Mouse (Mus musculus): ENCODE measurements at regions not wholly inside any gene's neighbourhood (a gene's known extent, or its start where the extent isn't known, plus 50 kb on each side); places are given as distances from the start of the nearest gene placed in this dataset.

- Histone ChIP-seq H3K27ac (ENCODE audit: low read length) (no peak overlapping the region), H3K27me3 (ENCODE audit: insufficient read depth, low read length) (no peaks in the 10 kb centered on the region), H3K9me3 (ENCODE audit: low read length) (no peaks in the 10 kb centered on the region), H3K36me3 (ENCODE audit: insufficient read depth, low read length) (no peaks in the 10 kb centered on the region), H3K4me2 (replicated peaks; ENCODE audit: low read depth, low read length) (no peak overlapping the region), H3K4me1 (ENCODE audit: insufficient read depth, low read length) (peaks cover 5% of the 10 kb centered on the region; the same call in 1 of the 2 replicates), H3K4me3 (ENCODE audit: low read length) (no peak overlapping the region), H3K9ac (replicated peaks; ENCODE audit: low read length) (no peak overlapping the region)
- WGBS: 45% methylated on average over 8 of the region's 8 CpGs
- no peak for ATAC-seq (ENCODE audit: low FRiP score, low TSS enrichment)
Observed at GRCm38 (mm10) chr10:91686082-91686618, 505.0 kb upstream of the Tmpo start.

DNA sequence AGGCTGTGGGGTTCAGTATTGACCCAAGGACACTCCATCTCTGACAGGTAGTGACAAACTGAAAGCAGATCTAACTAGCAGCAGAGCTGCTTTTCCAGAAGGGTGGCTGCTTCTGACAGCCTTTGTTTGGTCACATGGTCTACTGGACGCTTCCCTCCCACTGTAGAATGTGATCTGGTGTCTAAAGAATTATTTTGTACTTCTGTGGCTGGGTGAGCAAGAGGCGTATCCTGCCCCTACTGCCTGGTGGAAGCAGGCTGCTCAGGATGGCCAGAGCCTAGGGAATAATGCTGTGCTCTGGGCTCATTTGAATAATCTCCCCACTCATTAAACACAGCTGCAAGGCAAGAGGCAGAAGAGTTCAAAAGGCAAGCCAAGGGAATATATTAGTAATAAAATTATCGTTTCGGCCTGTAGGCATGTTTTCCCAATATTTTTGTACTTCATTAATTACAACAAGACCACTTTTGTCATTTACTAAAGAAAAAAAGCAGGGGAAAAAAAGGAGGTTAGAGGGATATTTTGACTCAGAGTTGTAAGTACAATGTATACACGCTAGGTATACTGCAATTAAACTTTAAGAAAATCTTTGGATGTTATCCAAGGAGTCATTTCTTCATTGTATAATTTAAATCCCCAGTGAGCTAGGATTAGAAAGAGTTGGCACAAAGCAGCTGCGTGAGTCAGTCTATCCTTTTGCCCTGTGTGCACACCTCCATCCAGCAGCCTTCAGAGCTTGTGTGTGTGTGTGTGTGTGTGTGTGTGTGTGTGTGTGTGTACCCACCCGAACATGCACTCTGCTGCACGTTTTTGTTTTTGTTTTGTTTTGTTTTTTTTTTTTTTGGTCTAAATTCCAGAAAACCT lies 504.3 kb upstream of the Tmpo start:
- ATAC-seq (ENCODE audit: low FRiP score, low TSS enrichment): peak; percentile 54; the same call in 1 of the 2 replicates
- Histone ChIP-seq H3K4me2 (replicated peaks; ENCODE audit: low read depth, low read length) (no peak overlapping the region), H3K9ac (replicated peaks; ENCODE audit: low read length) (no peak overlapping the region), H3K9me3 (ENCODE audit: low read length) (no peaks in the 10 kb centered on the region), H3K27me3 (ENCODE audit: insufficient read depth, low read length) (no peaks in the 10 kb centered on the region), H3K27ac (ENCODE audit: low read length) (no peak overlapping the region), H3K4me1 (ENCODE audit: insufficient read depth, low read length) (peaks cover 5% of the 10 kb centered on the region; the same call in 1 of the 2 replicates), H3K36me3 (ENCODE audit: insufficient read depth, low read length) (no peaks in the 10 kb centered on the region), H3K4me3 (ENCODE audit: low read length) (no peak overlapping the region)
- WGBS: 42% methylated on average over 8 of the region's 8 CpGs

DNA sequence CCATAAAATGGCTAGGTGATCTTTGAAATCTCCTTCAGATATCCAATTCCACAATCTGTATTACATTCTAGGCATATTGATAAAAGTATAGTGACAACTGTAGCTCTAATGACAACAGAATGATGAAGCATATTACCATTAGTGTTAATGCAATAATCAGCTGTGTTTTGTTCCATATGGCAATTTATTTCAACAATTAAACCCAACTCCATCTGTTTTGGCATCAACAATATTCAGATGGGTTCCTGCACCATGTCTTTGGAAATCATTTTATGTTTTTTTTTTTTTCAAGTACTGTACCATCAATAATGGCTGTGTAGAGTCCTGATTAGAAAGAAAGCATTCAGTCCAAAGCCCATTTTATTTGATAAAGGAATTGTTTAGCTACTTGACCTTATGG lies 498.5 kb upstream of the Tmpo start:
- no peaks in the 10 kb centered on the region for H3K36me3 ChIP-seq (ENCODE audit: insufficient read depth, low read length)
- no peak overlapping the region for H3K27ac ChIP-seq (ENCODE audit: low read length)
- H3K4me3 ChIP-seq (ENCODE audit: low read length): no peak overlapping the region
- H3K9me3 ChIP-seq (ENCODE audit: low read length): no peaks in the 10 kb centered on the region
- no peaks in the 10 kb centered on the region for H3K4me1 ChIP-seq (ENCODE audit: insufficient read depth, low read length)
- no peaks in the 10 kb centered on the region for H3K27me3 ChIP-seq (ENCODE audit: insufficient read depth, low read length)
- no peak for ATAC-seq (ENCODE audit: low FRiP score, low TSS enrichment)
- no peak overlapping the region for H3K4me2 ChIP-seq (replicated peaks; ENCODE audit: low read depth, low read length)
- no peak overlapping the region for H3K9ac ChIP-seq (replicated peaks; ENCODE audit: low read length)

- Histone ChIP-seq H3K36me3 (ENCODE audit: insufficient read depth, low read length) (no peaks in the 10 kb centered on the region), H3K27ac (ENCODE audit: low read length) (no peak overlapping the region), H3K4me2 (replicated peaks; ENCODE audit: low read depth, low read length) (no peak overlapping the region), H3K9ac (replicated peaks; ENCODE audit: low read length) (no peak overlapping the region), H3K4me3 (ENCODE audit: low read length) (no peak overlapping the region), H3K27me3 (ENCODE audit: insufficient read depth, low read length) (no peaks in the 10 kb centered on the region), H3K9me3 (ENCODE audit: low read length) (no peaks in the 10 kb centered on the region), H3K4me1 (ENCODE audit: insufficient read depth, low read length) (no peaks in the 10 kb centered on the region)
- ATAC-seq (ENCODE audit: low FRiP score, low TSS enrichment): no peak
Observed at GRCm38 (mm10) chr10:91637911-91638310, 456.8 kb upstream of the Tmpo start.

DNA sequence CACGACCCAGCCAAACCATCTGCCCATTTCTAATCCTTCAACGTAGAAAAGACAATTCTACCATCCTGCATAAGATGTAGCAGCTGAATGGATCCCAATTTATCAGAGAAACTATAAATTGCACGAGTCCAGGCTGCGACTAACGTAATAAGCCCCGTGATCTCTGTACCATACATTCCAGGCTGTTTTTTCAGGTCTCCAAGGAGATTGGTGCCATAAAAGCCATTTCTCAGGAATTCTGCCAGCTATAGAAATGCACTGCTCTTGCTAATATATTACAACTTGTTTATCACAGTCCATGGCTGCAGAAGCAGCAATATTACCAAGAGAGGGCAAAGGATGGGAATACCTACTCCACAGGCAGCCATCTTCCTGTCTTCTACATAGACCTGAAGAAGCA lies 447.6 kb upstream of the Tmpo start:
- no peak for ATAC-seq (ENCODE audit: low FRiP score, low TSS enrichment)
- Histone ChIP-seq H3K4me3 (ENCODE audit: low read length) (no peak overlapping the region), H3K9ac (replicated peaks; ENCODE audit: low read length) (no peak overlapping the region), H3K4me2 (replicated peaks; ENCODE audit: low read depth, low read length) (no peak overlapping the region), H3K4me1 (ENCODE audit: insufficient read depth, low read length) (no peaks in the 10 kb centered on the region), H3K27me3 (ENCODE audit: insufficient read depth, low read length) (no peaks in the 10 kb centered on the region), H3K9me3 (ENCODE audit: low read length) (no peaks in the 10 kb centered on the region), H3K27ac (ENCODE audit: low read length) (no peak overlapping the region), H3K36me3 (ENCODE audit: insufficient read depth, low read length) (no peaks in the 10 kb centered on the region)
- WGBS: 69% methylated on average over 6 of the region's 6 CpGs

DNA sequence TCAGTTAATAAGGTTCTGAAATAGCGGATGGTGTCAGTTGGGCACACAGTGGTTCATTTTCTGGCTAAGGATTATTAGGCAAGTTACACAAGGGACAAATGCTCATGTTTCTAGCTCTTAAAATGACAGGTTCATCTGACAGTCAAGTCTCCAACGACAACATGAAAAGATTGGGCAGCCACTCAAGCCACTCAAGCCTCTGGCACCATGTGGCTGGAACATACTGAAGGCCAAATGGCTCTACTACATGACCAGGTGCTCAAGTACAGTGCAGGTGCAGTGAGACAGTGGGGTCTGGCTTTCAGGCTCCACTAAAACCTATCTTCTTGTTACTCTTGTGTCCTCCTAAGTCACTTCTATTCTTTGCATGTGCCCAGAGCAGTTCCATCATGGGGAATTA lies 441.2 kb upstream of the Tmpo start:
- no peaks in the 10 kb centered on the region for H3K9me3 ChIP-seq (ENCODE audit: low read length)
- H3K4me2 ChIP-seq (replicated peaks; ENCODE audit: low read depth, low read length): no peak overlapping the region
- no peak for ATAC-seq (ENCODE audit: low FRiP score, low TSS enrichment)
- no peak overlapping the region for H3K4me3 ChIP-seq (ENCODE audit: low read length)
- WGBS: 87% methylated on average over 2 of the region's 2 CpGs
- H3K9ac ChIP-seq (replicated peaks; ENCODE audit: low read length): no peak overlapping the region
- no peaks in the 10 kb centered on the region for H3K36me3 ChIP-seq (ENCODE audit: insufficient read depth, low read length)
- H3K27ac ChIP-seq (ENCODE audit: low read length): no peak overlapping the region
- H3K4me1 ChIP-seq (ENCODE audit: insufficient read depth, low read length): no peaks in the 10 kb centered on the region
- no peaks in the 10 kb centered on the region for H3K27me3 ChIP-seq (ENCODE audit: insufficient read depth, low read length)

GRCm38 (mm10) chr10:91613794-91614479 lies 432.8 kb upstream of the Tmpo start:
- H3K4me3 ChIP-seq (ENCODE audit: low read length): no peak overlapping the region

GRCm38 (mm10) chr10:91612052-91612451 lies 430.9 kb upstream of the Tmpo start:
- no peak overlapping the region for H3K27ac ChIP-seq (ENCODE audit: low read length)
- no peak for ATAC-seq (ENCODE audit: low FRiP score, low TSS enrichment)
- 87% methylated on average over 4 of the region's 4 CpGs for WGBS

More at GRCm38 (mm10) chr10:91613794-91614479, 432.8 kb upstream of the Tmpo start:
- Histone ChIP-seq H3K9ac (replicated peaks; ENCODE audit: low read length) (no peak overlapping the region), H3K36me3 (ENCODE audit: insufficient read depth, low read length) (no peaks in the 10 kb centered on the region), H3K4me1 (ENCODE audit: insufficient read depth, low read length) (no peaks in the 10 kb centered on the region), H3K9me3 (ENCODE audit: low read length) (no peaks in the 10 kb centered on the region), H3K4me2 (replicated peaks; ENCODE audit: low read depth, low read length) (no peak overlapping the region), H3K27me3 (ENCODE audit: insufficient read depth, low read length) (no peaks in the 10 kb centered on the region), H3K27ac (ENCODE audit: low read length) (no peak overlapping the region)
- ATAC-seq (ENCODE audit: low FRiP score, low TSS enrichment): no peak
- WGBS: 73% methylated on average over 8 of the region's 8 CpGs

GRCm38 (mm10) chr10:91594891-91595290 lies 413.8 kb upstream of the Tmpo start:
- Histone ChIP-seq H3K36me3 (ENCODE audit: insufficient read depth, low read length) (no peaks in the 10 kb centered on the region), H3K4me3 (ENCODE audit: low read length) (no peak overlapping the region), H3K4me1 (ENCODE audit: insufficient read depth, low read length) (0 out of 2 replicates have a peak, but pooled peaks cover 4% of the 10 kb centered on the region), H3K27ac (ENCODE audit: low read length) (no peak overlapping the region), H3K9ac (replicated peaks; ENCODE audit: low read length) (no peak overlapping the region), H3K4me2 (replicated peaks; ENCODE audit: low read depth, low read length) (no peak overlapping the region), H3K9me3 (ENCODE audit: low read length) (no peaks in the 10 kb centered on the region), H3K27me3 (ENCODE audit: insufficient read depth, low read length) (no peaks in the 10 kb centered on the region)
- ATAC-seq (ENCODE audit: low FRiP score, low TSS enrichment): peak; percentile 86
- WGBS: 64% methylated on average over 3 of the region's 3 CpGs

More at GRCm38 (mm10) chr10:91612052-91612451, 430.9 kb upstream of the Tmpo start:
- Histone ChIP-seq H3K27me3 (ENCODE audit: insufficient read depth, low read length) (no peaks in the 10 kb centered on the region), H3K4me2 (replicated peaks; ENCODE audit: low read depth, low read length) (no peak overlapping the region), H3K4me1 (ENCODE audit: insufficient read depth, low read length) (no peaks in the 10 kb centered on the region), H3K36me3 (ENCODE audit: insufficient read depth, low read length) (no peaks in the 10 kb centered on the region), H3K9me3 (ENCODE audit: low read length) (no peaks in the 10 kb centered on the region), H3K9ac (replicated peaks; ENCODE audit: low read length) (no peak overlapping the region), H3K4me3 (ENCODE audit: low read length) (no peak overlapping the region)

GRCm38 (mm10) chr10:91593378-91593777 lies 412.3 kb upstream of the Tmpo start:
- H3K9ac ChIP-seq (replicated peaks; ENCODE audit: low read length): no peak overlapping the region
- no peaks in the 10 kb centered on the region for H3K27me3 ChIP-seq (ENCODE audit: insufficient read depth, low read length)
- no peak for ATAC-seq (ENCODE audit: low FRiP score, low TSS enrichment)
- 88% methylated on average over 2 of the region's 2 CpGs for WGBS
- no peaks in the 10 kb centered on the region for H3K36me3 ChIP-seq (ENCODE audit: insufficient read depth, low read length)
- no peaks in the 10 kb centered on the region for H3K9me3 ChIP-seq (ENCODE audit: low read length)
- H3K4me1 ChIP-seq (ENCODE audit: insufficient read depth, low read length): 0 out of 2 replicates have a peak, but pooled peaks cover 4% of the 10 kb centered on the region
- H3K4me2 ChIP-seq (replicated peaks; ENCODE audit: low read depth, low read length): no peak overlapping the region
- no peak overlapping the region for H3K27ac ChIP-seq (ENCODE audit: low read length)
- no peak overlapping the region for H3K4me3 ChIP-seq (ENCODE audit: low read length)

Data from kidney, embryonic 16.5 days (tissue).